8 mouse cellular contexts compared by ENCODE assay signal in the genomic region with DNA sequence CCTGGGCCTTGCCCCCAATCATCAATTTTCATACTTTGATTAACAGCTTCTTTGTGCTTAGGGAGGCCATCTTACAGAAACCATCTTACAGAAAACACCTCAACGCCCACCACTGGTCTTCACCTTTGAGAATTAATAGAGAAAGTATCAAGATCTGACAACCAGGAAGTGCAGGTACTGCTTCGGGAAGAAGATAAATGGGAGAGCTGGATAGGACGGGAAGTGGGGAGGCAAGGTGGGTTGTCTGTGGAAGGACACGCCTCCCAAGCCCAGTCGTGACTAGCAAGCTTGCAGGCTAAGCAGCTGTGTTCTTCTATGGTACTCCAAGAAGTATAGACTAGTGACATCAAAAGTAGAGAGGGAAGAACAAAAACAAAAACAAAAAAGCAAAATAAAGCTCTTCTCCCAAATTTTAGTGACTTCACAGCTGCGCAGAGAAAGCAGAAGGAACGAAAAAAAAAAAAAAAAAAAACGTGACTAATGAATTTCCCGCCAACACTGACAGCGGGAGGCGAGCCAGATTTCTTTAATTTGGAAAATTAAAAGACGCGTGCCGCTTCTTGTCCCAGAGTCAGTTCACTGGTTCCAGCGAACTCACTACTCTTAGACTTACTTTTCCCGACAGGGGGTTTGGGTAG. TPM values are rescaled to one million over a fixed set of nuclear protein-coding genes. Genes with fewer than 3 reads are reported as not detected.
DNase-seq lines count a peak whose midpoint lies in the region; ATAC-seq and TF ChIP-seq lines count a peak whose summit lies in the region.

No protein-coding gene starts in this region.

- H3K9me3 ChIP-seq in heart, embryonic 13.5 days: no peaks in the 10 kb centered on the region
- no peaks in the 10 kb centered on the region for H3K9me3 ChIP-seq in MEL (replicated peaks; ENCODE audit: insufficient read depth, low read length)
- no peaks in the 10 kb centered on the region for H3K9me3 ChIP-seq in heart, embryonic 15.5 days (replicated peaks)

- H3K4me2 ChIP-seq in heart, embryonic 13.5 days: peak overlapping the region; percentile 95
- H3K4me2 ChIP-seq in heart, embryonic 15.5 days: peak overlapping the region; percentile 83

- no peak for ATAC-seq in heart, embryonic 13.5 days (ENCODE audit: extremely low read depth, insufficient number of reproducible peaks, low FRiP score, low TSS enrichment)
- no peak for ATAC-seq in heart, embryonic 15.5 days (replicated peaks; ENCODE audit: insufficient number of reproducible peaks, insufficient read depth, low FRiP score, low read depth)
- 0 out of 2 replicates have a peak, but pooled peaks have one; percentile 15 for ATAC-seq in megakaryocyte progenitor cell, adult 5-6 weeks (replicated peaks; ENCODE audit: poor library complexity)

- no peak for TF ChIP-seq POLR2A in MEL (IDR thresholded peaks at IDR 0.05; ENCODE audit: control insufficient read depth in 1 of 2, insufficient read depth in 1 of 2, low read depth in 1 of 2, low read length in 2 of 2, poor library complexity in 1 of 2)

- H3K4me3 ChIP-seq in heart, embryonic 13.5 days: peak overlapping the region; percentile 80
- peak overlapping the region; percentile 35 to 80 for H3K4me3 ChIP-seq in MEL (ENCODE audit: control insufficient read depth in 1 of 2, insufficient read depth in 1 of 2, low read depth in 2 of 2, low read length in 2 of 2)
- H3K4me3 ChIP-seq in heart, embryonic 15.5 days: peak overlapping the region; percentile 63

- H3K27ac ChIP-seq in heart, embryonic 13.5 days (replicated peaks): no peak overlapping the region
- no peak overlapping the region for H3K27ac ChIP-seq in MEL (ENCODE audit: control insufficient read depth, low read depth, low read length)
- H3K27ac ChIP-seq in heart, embryonic 15.5 days: no peak overlapping the region

- no peak for TF ChIP-seq EP300 in MEL (IDR thresholded peaks at IDR 0.05; ENCODE audit: low read depth in 1 of 2, low read length in 2 of 2)

- H3K27me3 ChIP-seq in heart, embryonic 13.5 days (replicated peaks): peaks cover 45% of the 10 kb centered on the region
- peaks cover 5 to 9% of the 10 kb centered on the region in 2 experiments for H3K27me3 ChIP-seq in MEL (ENCODE audit: control insufficient read depth in 1 of 2, insufficient read depth in 2 of 2, low read length in 2 of 2)
- H3K27me3 ChIP-seq in heart, embryonic 15.5 days: peaks cover 23% of the 10 kb centered on the region; the same call in 1 of the 2 replicates

- whole genome bisulfite sequencing in heart, embryonic 13.5 days: 3% methylated on average over 16 of the region's 16 CpGs
- 4% methylated on average over 16 of the region's 16 CpGs for WGBS in heart, embryonic 15.5 days

- TF ChIP-seq CTCF in MEL (IDR thresholded peaks at IDR 0.05 in 2 of 3, conservative IDR thresholded peaks at IDR 0.05 in 1 of 3; ENCODE audit: control insufficient read depth in 1 of 3, insufficient read depth in 1 of 3, low read depth in 2 of 3, low read length in 3 of 3, poor library complexity in 1 of 3, severe bottlenecking in 1 of 3): no peak

- peak overlapping the region; percentile 88 for H3K9ac ChIP-seq in heart, embryonic 13.5 days
- H3K9ac ChIP-seq in MEL (ENCODE audit: control insufficient read depth, low read depth, low read length, poor library complexity, severe bottlenecking): peak overlapping the region; percentile 79
- H3K9ac ChIP-seq in heart, embryonic 15.5 days: peak overlapping the region; percentile 69

- peaks cover 20% of the 10 kb centered on the region for H3K4me1 ChIP-seq in heart, embryonic 13.5 days
- H3K4me1 ChIP-seq in MEL (ENCODE audit: control insufficient read depth in 1 of 2, insufficient read depth in 2 of 2, low read length in 2 of 2): peaks cover 0 to 11% of the 10 kb centered on the region in 2 experiments; a peak in 2 of 4 replicates
- H3K4me1 ChIP-seq in heart, embryonic 15.5 days (replicated peaks): peaks cover 16% of the 10 kb centered on the region

- H3K36me3 ChIP-seq in heart, embryonic 13.5 days: no peaks in the 10 kb centered on the region
- no peaks in the 10 kb centered on the region; a peak in 1 of 4 replicates for H3K36me3 ChIP-seq in MEL (ENCODE audit: control insufficient read depth in 1 of 2, insufficient read depth in 2 of 2, low read length in 2 of 2)
- H3K36me3 ChIP-seq in heart, embryonic 15.5 days: no peaks in the 10 kb centered on the region

- H3K79me2 ChIP-seq in MEL (ENCODE audit: control insufficient read depth, insufficient read depth, low read length, poor library complexity): peaks cover 3% of the 10 kb centered on the region; the same call in 1 of the 2 replicates

- DNase-seq in heart, postnatal 14 days: no peak
- peak; percentile 53 for DNase-seq in MEL (ENCODE audit: low read depth, low spot score)
- no peak for DNase-seq in left cerebral cortex, adult 11 months (ENCODE audit: low spot score)
- no peak for DNase-seq in layer of hippocampus, adult 11-12 months (ENCODE audit: low spot score)
- no peak for DNase-seq in gastrocnemius, postnatal 25 days

- no peak for TF ChIP-seq RAD21 in MEL (IDR thresholded peaks at IDR 0.05; ENCODE audit: low read depth, low read length)

- intact Hi-C loops in heart, postnatal 14 days (cut with DNase I): no loop called here

TF ChIP-seq in MEL, 35 proteins besides CTCF, POLR2A, EP300 and RAD21 (continues in another document):
- TF ChIP-seq ELF1 (IDR thresholded peaks at IDR 0.05; ENCODE audit: low read depth, low read length) (peak; percentile 50; the same call in 1 of the 2 replicates), BHLHE40 (IDR thresholded peaks at IDR 0.05; ENCODE audit: borderline replicate concordance, low read depth, low read length) (peak; percentile 88), GATA1 (IDR thresholded peaks at IDR 0.05; ENCODE audit: low read depth, low read length) (no peak), MYB (IDR thresholded peaks at IDR 0.05; ENCODE audit: low read depth, low read length) (no peak), E2F4 (IDR thresholded peaks at IDR 0.05; ENCODE audit: borderline replicate concordance, low read depth, low read length) (peak; percentile 90; the same call in 1 of the 2 replicates), ZNF384 (IDR thresholded peaks at IDR 0.05; ENCODE audit: low read depth, low read length) (peak; percentile 95), USF2 (IDR thresholded peaks at IDR 0.05; ENCODE audit: borderline replicate concordance in 1 of 2, insufficient read depth in 1 of 2, low read depth in 1 of 2, low read length in 2 of 2) (no peak)

RNA-seq across cellular contexts. Expression of gene Amigo1, which starts 0.6 kb away (rescaled TPM):
- 2.6 and 2.8 TPM in 2 replicates for polyA plus RNA-seq in heart, embryonic 13.5 days (2015; fragmentation: Nextera tagmentation; extraction: Ambion mirVana)
- 10 to 100 TPM in 1 of 2 experiments, 1 to 10 TPM in 1; 9.0 to 10.1 TPM for total RNA-seq in heart, postnatal 14 days (2021)
- total RNA-seq in MEL (2012; rRNA removed): 3.7 and 4.6 TPM in 2 replicates
- polyA plus RNA-seq in MEL (2012; ENCODE audit: insufficient read depth in 1 of 2, insufficient read length in 2 of 2, low read depth in 1 of 2, low replicate concordance in 2 of 2, missing spikeins in 1 of 2): 1 to 10 TPM in 1 of 2 experiments, not detected in 1; 9.5 TPM
- polyA plus RNA-seq in heart, embryonic 15.5 days (2015; fragmentation: Nextera tagmentation; extraction: Ambion mirVana): 3.0 and 3.2 TPM in 2 replicates
- 1.3 and 1.8 TPM in 2 replicates for total RNA-seq in megakaryocyte progenitor cell, adult 5-6 weeks (2015)
- 2.3 and 3.6 TPM in 2 replicates for total RNA-seq in megakaryocyte progenitor cell, adult 5-6 weeks (2017)
- 10 to 100 TPM; 21.3 to 23.3 TPM for total RNA-seq in gastrocnemius, postnatal 25 days (2021)

RNA-seq across cellular contexts. Expression of gene Cyb561d1, which starts 15.4 kb away (rescaled TPM):
- polyA plus RNA-seq in heart, embryonic 13.5 days (2015; fragmentation: Nextera tagmentation; extraction: Ambion mirVana): 2.3 and 3.1 TPM in 2 replicates
- total RNA-seq in heart, postnatal 14 days (2021): 1 to 10 TPM; 5.0 to 5.1 TPM
- total RNA-seq in MEL (2012; rRNA removed): 2.9 and 3.6 TPM in 2 replicates
- 1 to 10 TPM in 1 of 2 experiments, not detected in 1; 5.9 TPM for polyA plus RNA-seq in MEL (2012; ENCODE audit: insufficient read depth in 1 of 2, insufficient read length in 2 of 2, low read depth in 1 of 2, low replicate concordance in 2 of 2, missing spikeins in 1 of 2)
- polyA plus RNA-seq in heart, embryonic 15.5 days (2015; fragmentation: Nextera tagmentation; extraction: Ambion mirVana): 2.7 and 3.8 TPM in 2 replicates
- total RNA-seq in megakaryocyte progenitor cell, adult 5-6 weeks (2015): 2.3 and 2.5 TPM in 2 replicates
- total RNA-seq in megakaryocyte progenitor cell, adult 5-6 weeks (2017): 3.7 and 5.4 TPM in 2 replicates
- total RNA-seq in gastrocnemius, postnatal 25 days (2021): 1 to 10 TPM; 2.7 TPM

RNA-seq across cellular contexts. Expression of gene Atxn7l2, which starts 25.2 kb away (rescaled TPM):
- polyA plus RNA-seq in heart, embryonic 13.5 days (2015; fragmentation: Nextera tagmentation; extraction: Ambion mirVana): 7.5 and 8.7 TPM in 2 replicates
- total RNA-seq in heart, postnatal 14 days (2021): 1 to 10 TPM; 2.9 to 3.0 TPM
- total RNA-seq in MEL (2012; rRNA removed): 4.4 and 5.6 TPM in 2 replicates
- 10 to 100 TPM in 1 of 2 experiments, not detected in 1; 14.6 TPM for polyA plus RNA-seq in MEL (2012; ENCODE audit: insufficient read depth in 1 of 2, insufficient read length in 2 of 2, low read depth in 1 of 2, low replicate concordance in 2 of 2, missing spikeins in 1 of 2)
- 5.8 and 9.0 TPM in 2 replicates for polyA plus RNA-seq in heart, embryonic 15.5 days (2015; fragmentation: Nextera tagmentation; extraction: Ambion mirVana)
- 4.0 and 4.2 TPM in 2 replicates for total RNA-seq in megakaryocyte progenitor cell, adult 5-6 weeks (2015)
- total RNA-seq in megakaryocyte progenitor cell, adult 5-6 weeks (2017): 1.6 and 3.0 TPM in 2 replicates
- 1 to 10 TPM; 6.1 to 6.5 TPM for total RNA-seq in gastrocnemius, postnatal 25 days (2021)

RNA-seq across cellular contexts. Expression of gene Gpr61, which starts 30.9 kb away (rescaled TPM):
- polyA plus RNA-seq in heart, embryonic 13.5 days (2015; fragmentation: Nextera tagmentation; extraction: Ambion mirVana): 0.14 TPM in 1 of 2 replicates, not detected in the other
- total RNA-seq in heart, postnatal 14 days (2021): not detected
- 0.04 and 0.07 TPM in 2 replicates for total RNA-seq in MEL (2012; rRNA removed)
- under 1 TPM in 1 of 2 experiments, not detected in 1; 0.07 TPM for polyA plus RNA-seq in MEL (2012; ENCODE audit: insufficient read depth in 1 of 2, insufficient read length in 2 of 2, low read depth in 1 of 2, low replicate concordance in 2 of 2, missing spikeins in 1 of 2)
- polyA plus RNA-seq in heart, embryonic 15.5 days (2015; fragmentation: Nextera tagmentation; extraction: Ambion mirVana): 0.05 and 0.16 TPM in 2 replicates
- total RNA-seq in megakaryocyte progenitor cell, adult 5-6 weeks (2015): not detected in 2 replicates
- total RNA-seq in megakaryocyte progenitor cell, adult 5-6 weeks (2017): not detected in 2 replicates
- not detected for total RNA-seq in gastrocnemius, postnatal 25 days (2021)

RNA-seq across cellular contexts. Expression of gene Gnai3, which starts 39.6 kb away (rescaled TPM):
- polyA plus RNA-seq in heart, embryonic 13.5 days (2015; fragmentation: Nextera tagmentation; extraction: Ambion mirVana): 74.7 and 76.3 TPM in 2 replicates
- 10 to 100 TPM; 25.0 to 30.2 TPM for total RNA-seq in heart, postnatal 14 days (2021)
- total RNA-seq in MEL (2012; rRNA removed): 92.1 and 111 TPM in 2 replicates
- 10 to 100 TPM; 74.2 to 96.4 TPM for polyA plus RNA-seq in MEL (2012; ENCODE audit: insufficient read depth in 1 of 2, insufficient read length in 2 of 2, low read depth in 1 of 2, low replicate concordance in 2 of 2, missing spikeins in 1 of 2)
- 65.9 and 80.3 TPM in 2 replicates for polyA plus RNA-seq in heart, embryonic 15.5 days (2015; fragmentation: Nextera tagmentation; extraction: Ambion mirVana)
- 143 and 147 TPM in 2 replicates for total RNA-seq in megakaryocyte progenitor cell, adult 5-6 weeks (2015)
- 167 TPM in 2 replicates for total RNA-seq in megakaryocyte progenitor cell, adult 5-6 weeks (2017)
- 10 to 100 TPM; 11.4 to 11.7 TPM for total RNA-seq in gastrocnemius, postnatal 25 days (2021)
